Mouse (Mus musculus) heart, embryonic 11.5 days (tissue): ENCODE results near the gene Sigirr. TPM values are rescaled to one million over a fixed set of nuclear protein-coding genes. Genes with fewer than 3 reads are reported as not detected.

Source experiments
- polyA plus RNA-seq: library from polyadenylated mRNA; unstranded; fragments of >200 nt; fragmentation: Nextera tagmentation; extraction: Ambion mirVana; gene quantifications from 2 replicates; pipeline ENCODE4 v1.2.1, GENCODE M21; 2014

Sigirr gene
- polyA plus RNA-seq, 1 experiment from 2014 or later, result 2.3 TPM

Other genes starting within 250 kb of the Sigirr start
- gene Gm45785, start 244.2 kb downstream of the Sigirr start, polyA plus RNA-seq, result not detected in 2 replicates
- 38.9 and 47.8 TPM in 2 replicates for gene Ric8a, start 243.6 kb downstream of the Sigirr start, polyA plus RNA-seq
- gene Bet1l, start 243.0 kb downstream of the Sigirr start, polyA plus RNA-seq, result 29.4 and 30.8 TPM in 2 replicates
- 102 and 139 TPM in 2 replicates for gene Psmd13, start 218.6 kb downstream of the Sigirr start, polyA plus RNA-seq
- gene Sirt3, start 218.3 kb downstream of the Sigirr start, polyA plus RNA-seq, result 31.9 and 34.8 TPM in 2 replicates
- gene Cox8b, start 200.1 kb downstream of the Sigirr start, polyA plus RNA-seq, result 69.2 and 75.4 TPM in 2 replicates
- gene Nlrp6, start 179.7 kb downstream of the Sigirr start, polyA plus RNA-seq, result not detected in 2 replicates
- gene Pgghg, start 159.2 kb downstream of the Sigirr start, polyA plus RNA-seq, result 11.1 and 12.0 TPM in 2 replicates
- 0.34 TPM in 1 of 2 replicates, not detected in the other for gene Ifitm5, start 150.3 kb downstream of the Sigirr start, polyA plus RNA-seq
- 0.46 TPM in 1 of 2 replicates, not detected in the other for gene Gm45717, start 144.6 kb downstream of the Sigirr start, polyA plus RNA-seq
- gene Ifitm2, start 144.6 kb downstream of the Sigirr start, polyA plus RNA-seq, result 420 and 429 TPM in 2 replicates
- 4.8 and 7.6 TPM in 2 replicates for gene Ifitm1, start 133.4 kb downstream of the Sigirr start, polyA plus RNA-seq
- 32.5 and 36.2 TPM in 2 replicates for gene Ifitm3, start 89.8 kb downstream of the Sigirr start, polyA plus RNA-seq
- 0.26 TPM in 1 of 2 replicates, not detected in the other for gene Ifitm6, start 82.6 kb downstream of the Sigirr start, polyA plus RNA-seq
- not detected in 2 replicates for gene Gm17387, start 71.4 kb downstream of the Sigirr start, polyA plus RNA-seq
- 1.4 and 2.6 TPM in 2 replicates for gene B4galnt4, start 39.5 kb downstream of the Sigirr start, polyA plus RNA-seq
- gene Pkp3, start 22.4 kb downstream of the Sigirr start, polyA plus RNA-seq, result 0.67 and 0.68 TPM in 2 replicates
- gene Ano9, start 17.2 kb upstream of the Sigirr start, polyA plus RNA-seq, result 0.31 TPM in 1 of 2 replicates, not detected in the other
- gene Ptdss2, start 21.8 kb upstream of the Sigirr start, polyA plus RNA-seq, result 65.0 and 71.2 TPM in 2 replicates
- 95.3 and 103 TPM in 2 replicates for gene Rnh1, start 72.3 kb upstream of the Sigirr start, polyA plus RNA-seq
- 73.1 and 80.9 TPM in 2 replicates for gene Hras, start 93.4 kb upstream of the Sigirr start, polyA plus RNA-seq
- gene Lrrc56, start 93.6 kb upstream of the Sigirr start, polyA plus RNA-seq, result 1.6 TPM in 2 replicates
- 0.46 and 0.99 TPM in 2 replicates for gene Lmntd2, start 113.5 kb upstream of the Sigirr start, polyA plus RNA-seq
- 14.3 and 17.5 TPM in 2 replicates for gene Rassf7, start 115.3 kb upstream of the Sigirr start, polyA plus RNA-seq
- gene Phrf1, start 128.2 kb upstream of the Sigirr start, polyA plus RNA-seq, result 50.2 and 51.1 TPM in 2 replicates
- 0.99 and 1.2 TPM in 2 replicates for gene Irf7, start 165.9 kb upstream of the Sigirr start, polyA plus RNA-seq
- not detected in 2 replicates for gene Cdhr5, start 176.2 kb upstream of the Sigirr start, polyA plus RNA-seq
- gene Sct, start 178.6 kb upstream of the Sigirr start, polyA plus RNA-seq, result 2.2 and 3.0 TPM in 2 replicates
- 0.10 and 0.17 TPM in 2 replicates for gene Drd4, start 191.4 kb upstream of the Sigirr start, polyA plus RNA-seq
- 40.2 and 42.5 TPM in 2 replicates for gene Deaf1, start 227.1 kb upstream of the Sigirr start, polyA plus RNA-seq
- gene Tmem80, start 227.2 kb upstream of the Sigirr start, polyA plus RNA-seq, result 17.9 and 23.6 TPM in 2 replicates
- 0.51 and 0.82 TPM in 2 replicates for gene Eps8l2, start 238.3 kb upstream of the Sigirr start, polyA plus RNA-seq